Mouse (Mus musculus) adrenal gland, postnatal 4 days (tissue): Measurements from ENCODE around the gene Mlh3. TPM values are rescaled to one million over a fixed set of nuclear protein-coding genes. Genes with fewer than 3 reads are reported as not detected.

ENCODE experiments used
- DNase-seq, 2 experiments: peaks; one replicate each; pipeline ENCODE4 v3.0.0; 2021 to 2022; ENCODE audit warnings: low spot score in 2 of 2, mixed read lengths in 2 of 2
- total RNA-seq, 2 experiments: library from RNA; stranded (reverse); gene quantifications; 2 replicates each; pipeline ENCODE4 v1.2.3; 2021

Gene Mlh3
- total RNA-seq, 2 experiments from 2014 or later: 11.9 to 12.9 TPM

DNA sequence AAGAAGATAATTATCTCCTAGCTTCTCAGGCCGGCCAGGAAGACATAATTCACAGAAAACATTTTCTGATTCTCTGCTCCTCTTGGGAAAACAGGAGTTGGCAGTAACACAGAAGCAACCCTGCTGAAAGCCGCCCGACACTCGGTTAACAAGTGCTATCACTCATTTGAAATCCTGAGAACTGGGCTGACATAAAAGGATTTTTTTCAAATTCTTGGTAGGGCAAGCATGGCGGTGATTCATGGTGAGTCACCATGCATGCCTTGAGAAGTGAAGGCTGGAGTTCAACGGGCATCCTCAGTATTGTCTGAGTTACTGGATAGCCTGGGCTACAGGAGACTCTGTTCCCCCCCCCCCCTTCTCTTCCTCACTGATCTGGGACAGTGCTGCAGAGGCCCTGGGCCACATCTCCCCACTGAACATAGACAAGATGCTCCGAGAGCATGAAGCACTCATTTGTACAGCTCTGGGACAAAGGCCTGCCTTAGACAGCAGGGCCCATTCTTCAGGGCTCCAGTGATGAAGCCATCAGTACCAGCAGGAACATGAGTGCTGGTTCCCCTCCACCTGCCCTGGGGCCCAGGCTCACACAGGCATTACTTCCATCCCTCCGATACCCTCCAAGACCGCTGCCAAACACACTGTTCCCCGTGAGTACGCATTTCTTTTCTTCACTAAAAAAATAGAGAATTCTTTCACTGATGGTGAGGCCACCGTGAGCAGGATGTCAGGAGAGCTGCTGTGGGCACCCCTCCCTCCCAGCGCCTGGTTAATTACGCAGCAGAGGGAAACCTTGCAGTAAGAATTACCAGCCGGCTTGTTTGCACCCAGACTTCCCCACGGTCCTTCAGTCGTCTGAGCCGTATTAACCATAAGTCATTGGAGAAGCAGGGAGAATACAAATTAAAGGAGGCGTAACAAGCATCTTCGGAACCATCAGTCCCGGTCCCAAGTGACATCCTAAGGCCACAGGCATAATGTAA is 36.7 kb downstream of the Mlh3 start:
- DNase-seq: no peak

GRCm38 (mm10) chr12:85227876-85228599 is 42.4 kb downstream of the Mlh3 start:
- no peak for DNase-seq

- DNase-seq: no peak
These were observed 43.2 kb downstream of the Mlh3 start for GRCm38 (mm10) chr12:85227227-85227626.

- no peak for DNase-seq
These were observed 50.5 kb downstream of the Mlh3 start for GRCm38 (mm10) chr12:85219905-85220290.

DNA sequence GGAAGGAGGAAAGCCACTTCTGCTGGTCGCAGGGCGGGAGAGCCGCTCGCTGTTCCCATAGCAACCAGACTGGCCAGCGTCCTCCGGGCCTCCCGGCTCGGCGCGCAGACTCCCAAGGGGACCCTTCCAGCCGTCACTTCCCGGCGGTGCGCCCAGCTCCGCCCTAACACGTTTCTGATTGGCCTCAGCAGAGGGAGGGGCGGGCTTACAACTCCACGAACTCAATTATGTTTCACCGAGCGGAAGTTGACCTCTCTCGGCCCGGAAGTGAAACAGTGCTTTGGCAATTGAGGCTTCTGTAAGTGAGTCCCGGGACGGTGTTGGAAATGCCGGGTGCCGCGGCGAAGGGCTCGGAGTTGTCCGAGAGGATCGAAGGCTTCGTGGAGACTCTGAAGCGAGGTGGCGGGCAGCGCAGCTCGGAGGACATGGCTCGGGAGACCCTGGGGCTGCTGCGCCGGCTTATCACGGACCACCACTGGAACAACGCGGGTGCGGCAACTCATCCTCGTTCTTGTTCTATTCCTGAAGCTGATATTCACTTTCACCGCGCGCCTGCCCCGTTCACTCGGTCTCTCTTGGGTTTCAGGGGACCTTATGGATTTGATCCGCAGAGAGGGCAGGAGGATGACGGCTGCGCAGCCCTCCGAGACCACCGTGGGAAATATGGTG is 51.0 kb downstream of the Mlh3 start, which contains the start of gene Eif2b2:
Eif2b2 (plus strand) TSS at position 246 of the 669 bp plus-strand sequence.
- DNase-seq: peak; percentile 94 to 95

- DNase-seq: no peak
These were observed 52.6 kb downstream of the Mlh3 start for GRCm38 (mm10) chr12:85217733-85218310.

GRCm38 (mm10) chr12:85215031-85215430 is 55.4 kb downstream of the Mlh3 start:
- DNase-seq: no peak

GRCm38 (mm10) chr12:85208687-85209199 is 61.7 kb downstream of the Mlh3 start:
- DNase-seq: no peak

- DNase-seq: no peak
These were observed 65.0 kb downstream of the Mlh3 start for GRCm38 (mm10) chr12:85205425-85205824.

DNA sequence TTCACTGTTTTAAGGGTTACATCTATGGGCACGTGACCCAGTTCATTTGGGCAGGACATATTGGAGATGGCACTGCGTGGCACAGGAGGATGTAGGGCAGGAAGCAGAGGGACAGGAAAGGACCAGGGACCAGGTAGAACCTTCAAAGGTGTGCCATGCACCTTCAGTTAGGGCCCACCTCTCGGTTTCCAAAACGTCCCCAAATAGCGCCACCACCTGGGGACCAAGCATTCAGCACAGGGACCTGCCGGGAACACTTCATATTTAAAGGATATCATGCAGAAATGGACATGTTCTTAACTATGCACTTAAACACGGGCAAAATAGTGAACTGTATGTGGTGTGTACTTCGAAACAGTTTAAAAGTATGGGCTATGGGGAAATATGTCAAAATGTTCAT is 66.3 kb downstream of the Mlh3 start:
- DNase-seq: no peak

- no peak for DNase-seq
These were observed 66.7 kb downstream of the Mlh3 start for GRCm38 (mm10) chr12:85203699-85204098.

GRCm38 (mm10) chr12:85202191-85202590 is 68.2 kb downstream of the Mlh3 start:
- no peak for DNase-seq

GRCm38 (mm10) chr12:85201830-85202147 is 68.6 kb downstream of the Mlh3 start:
- DNase-seq: no peak

DNA sequence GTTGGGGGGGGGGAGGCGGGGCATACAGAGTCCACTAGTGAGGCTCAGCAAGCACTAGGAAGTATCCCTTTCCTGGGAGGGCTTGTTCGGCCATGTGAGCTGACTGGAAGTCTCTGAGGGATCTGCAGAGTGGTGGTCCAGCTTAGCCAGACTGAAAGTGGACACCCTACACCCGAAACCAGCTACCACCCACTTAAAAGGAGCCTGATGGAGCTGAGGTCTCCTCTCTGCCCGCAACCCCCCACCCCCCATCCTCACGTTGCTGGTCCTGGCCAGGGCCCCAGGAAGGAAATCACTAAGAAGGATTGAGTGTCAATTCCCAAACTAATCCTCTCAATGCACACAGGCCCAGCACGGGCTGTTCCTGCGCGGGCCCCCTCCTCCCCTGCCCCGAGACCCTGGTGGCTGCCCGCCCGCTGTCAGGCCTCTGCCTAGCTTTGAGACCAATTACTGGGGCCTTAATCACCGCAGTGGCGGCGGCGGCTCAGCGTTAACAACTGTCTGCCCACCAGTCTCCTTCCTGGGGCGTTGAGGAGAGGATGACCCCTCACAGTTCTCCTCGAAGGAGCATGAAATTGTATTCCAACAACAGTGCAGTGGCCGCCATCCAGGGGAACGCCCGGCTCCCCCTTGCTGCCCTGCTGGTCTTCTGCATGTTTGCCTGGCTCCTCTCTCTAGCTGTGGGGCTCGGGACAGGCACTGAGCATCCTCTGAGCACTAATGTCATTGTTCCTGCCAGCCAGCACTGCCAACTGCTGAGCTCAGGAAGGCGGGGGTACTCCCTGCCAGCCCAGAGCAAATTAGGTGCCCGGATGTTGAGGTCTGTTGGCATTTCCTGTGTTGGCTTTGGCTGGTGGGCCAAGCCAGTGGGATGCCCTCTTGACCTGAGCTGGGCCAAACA is 69.2 kb downstream of the Mlh3 start:
- no peak for DNase-seq

DNA sequence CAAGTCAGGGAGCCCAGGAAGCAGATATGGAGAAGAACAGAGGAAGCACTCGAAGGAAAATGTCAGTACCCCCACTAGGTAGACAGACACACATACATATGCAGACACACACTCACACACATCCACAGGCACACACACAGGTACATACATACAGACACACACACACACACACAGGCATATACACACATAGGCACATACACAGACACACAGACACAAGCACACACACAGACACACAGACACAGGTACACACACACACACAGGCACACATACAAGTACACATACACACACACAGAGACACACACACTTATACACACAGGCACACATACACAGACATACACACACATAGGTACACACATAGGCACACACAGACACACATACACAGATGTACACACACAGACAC is 70.4 kb downstream of the Mlh3 start:
- no peak for DNase-seq

DNA sequence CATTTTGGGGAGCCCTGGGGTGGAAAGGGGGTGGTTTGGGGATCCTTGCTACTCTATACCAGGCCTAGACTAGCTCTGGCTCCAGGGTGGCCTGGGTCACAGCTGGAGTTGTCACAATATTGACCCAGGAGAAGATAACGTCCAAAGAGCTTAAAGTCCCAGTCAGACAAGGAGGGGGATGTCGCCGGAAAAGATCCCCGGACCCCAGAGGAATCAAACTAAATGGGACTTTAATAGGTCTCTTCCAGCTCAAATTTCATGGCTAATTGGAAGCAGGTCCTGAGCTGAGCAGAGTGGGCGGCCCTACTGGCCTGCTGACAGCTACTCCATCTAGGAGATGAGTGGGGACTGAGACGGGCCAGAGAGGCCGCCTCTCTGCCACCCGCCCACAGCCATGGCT is 72.5 kb downstream of the Mlh3 start:
- no peak for DNase-seq

- no peak for DNase-seq
These were observed 73.0 kb downstream of the Mlh3 start for GRCm38 (mm10) chr12:85197371-85197770.

- DNase-seq: no peak
These were observed 74.2 kb downstream of the Mlh3 start for GRCm38 (mm10) chr12:85196191-85196590.

GRCm38 (mm10) chr12:85195086-85195485 is 75.3 kb downstream of the Mlh3 start:
- DNase-seq: no peak

- peak in 1 of 2 experiments; percentile 42 for DNase-seq
These were observed 75.8 kb downstream of the Mlh3 start for GRCm38 (mm10) chr12:85194623-85195018.
